Mouse (Mus musculus): ENCODE measurements around the gene St8sia2.

St8sia2 gene

DNA sequence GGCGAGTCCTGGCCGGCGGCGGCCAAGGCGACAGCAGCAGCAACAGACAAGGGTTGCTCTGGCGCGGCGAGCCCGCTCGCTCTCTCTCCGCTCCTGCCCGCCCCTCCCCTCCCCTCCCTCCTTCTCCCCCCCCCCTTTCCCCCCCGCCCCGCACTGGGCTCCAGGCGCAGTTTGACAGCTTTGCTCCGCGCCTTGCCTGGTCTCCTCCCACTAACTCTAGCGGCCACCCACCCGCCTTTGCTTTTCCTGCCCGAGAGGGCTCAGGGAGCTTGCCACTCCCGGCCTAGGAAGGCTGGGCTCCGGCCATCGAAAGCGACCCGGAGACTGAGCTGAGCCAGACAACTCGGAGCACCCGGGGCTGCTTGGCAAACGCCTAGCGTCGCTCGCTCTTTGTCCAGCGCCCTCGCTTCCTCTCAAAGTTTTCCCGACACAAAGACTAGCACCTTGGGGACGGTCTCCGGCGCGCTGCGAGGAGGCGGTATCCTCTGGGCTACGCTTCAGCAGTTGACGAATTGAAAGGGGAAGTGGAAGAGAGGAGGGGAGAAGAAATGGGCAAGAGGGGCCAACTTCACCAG is at the start of gene St8sia2:
St8sia2 (minus strand) TSS at position 90 of the 575 bp plus-strand sequence.
- peak; percentile 74 for DNase-seq (ENCODE audit: low spot score)

- peak; percentile 17 for DNase-seq (ENCODE audit: low spot score)
Measured at GRCm38 (mm10) chr7:74061076-74061475, 47.6 kb upstream of the St8sia2 start.

DNA sequence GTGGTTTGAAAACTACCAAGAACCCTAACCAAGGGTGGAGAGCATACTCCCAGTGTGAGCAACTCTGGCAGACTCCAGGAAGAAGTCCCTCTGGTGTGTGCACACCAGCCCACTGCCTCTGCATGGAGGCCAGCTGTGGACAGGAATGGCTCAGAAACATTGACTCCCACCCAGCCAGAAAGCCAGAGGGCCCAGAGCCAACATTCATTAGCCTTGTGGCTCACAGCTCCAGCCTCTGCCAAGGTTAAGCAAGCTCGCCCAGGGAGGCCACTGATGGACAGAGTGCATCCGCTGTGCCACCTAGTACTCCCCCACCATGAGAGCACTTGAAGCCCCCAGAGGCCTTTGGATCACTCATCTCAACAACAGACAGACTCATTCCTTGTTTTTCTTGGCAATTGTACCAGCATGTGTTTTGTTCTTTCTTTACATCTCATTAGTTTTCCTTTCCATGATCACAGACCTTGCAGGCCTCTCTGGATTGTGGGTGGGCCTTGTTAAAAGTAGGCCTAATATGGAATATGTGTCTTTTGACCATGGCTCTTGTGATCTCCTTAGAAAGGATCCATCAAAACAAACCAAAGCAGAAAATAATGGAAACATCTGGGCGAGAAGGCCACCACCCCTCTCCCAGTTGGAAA is 46.9 kb upstream of the St8sia2 start:
- DNase-seq (ENCODE audit: low spot score): peak; percentile 67

GRCm38 (mm10) chr7:74059684-74060083 is 46.2 kb upstream of the St8sia2 start:
- peak; percentile 4 for DNase-seq (ENCODE audit: low spot score)

DNA sequence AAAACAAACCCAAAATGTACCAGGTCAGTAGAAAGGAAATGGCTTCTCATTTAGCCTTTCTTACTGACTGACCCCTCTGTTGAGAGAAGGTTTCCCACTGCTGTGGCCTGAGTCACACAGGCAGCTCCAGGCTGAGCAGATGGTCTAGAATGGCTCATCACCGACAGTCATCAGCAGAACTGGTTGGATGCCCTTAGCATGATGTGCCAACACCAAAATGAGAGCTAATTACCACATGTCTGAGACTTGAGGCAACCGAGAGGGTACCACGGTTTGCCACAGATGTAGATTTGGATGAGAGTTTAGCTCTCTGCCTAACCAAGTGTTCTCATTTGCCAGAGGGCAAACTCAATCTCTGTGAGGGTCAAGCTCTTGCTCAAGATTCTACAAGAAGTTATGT is 42.3 kb upstream of the St8sia2 start:
- DNase-seq (ENCODE audit: low spot score): no peak

GRCm38 (mm10) chr7:74047591-74047990 is 34.1 kb upstream of the St8sia2 start:
- DNase-seq (ENCODE audit: low spot score): no peak

- no peak for DNase-seq (ENCODE audit: low spot score)
Measured at GRCm38 (mm10) chr7:74045166-74045957, 31.9 kb upstream of the St8sia2 start.

- no peak for DNase-seq (ENCODE audit: low spot score)
Measured at GRCm38 (mm10) chr7:74043562-74044138, 30.2 kb upstream of the St8sia2 start.

GRCm38 (mm10) chr7:74025007-74025406 is 11.5 kb upstream of the St8sia2 start:
- peak; percentile 83 for DNase-seq (ENCODE audit: low spot score)

- no peak for DNase-seq (ENCODE audit: low spot score)
Measured at GRCm38 (mm10) chr7:74024171-74024570, 10.7 kb upstream of the St8sia2 start.

GRCm38 (mm10) chr7:74022571-74022970 is 9.1 kb upstream of the St8sia2 start:
- no peak for DNase-seq (ENCODE audit: low spot score)

GRCm38 (mm10) chr7:74021771-74022170 is 8.3 kb upstream of the St8sia2 start:
- DNase-seq (ENCODE audit: low spot score): peak; percentile 59

DNA sequence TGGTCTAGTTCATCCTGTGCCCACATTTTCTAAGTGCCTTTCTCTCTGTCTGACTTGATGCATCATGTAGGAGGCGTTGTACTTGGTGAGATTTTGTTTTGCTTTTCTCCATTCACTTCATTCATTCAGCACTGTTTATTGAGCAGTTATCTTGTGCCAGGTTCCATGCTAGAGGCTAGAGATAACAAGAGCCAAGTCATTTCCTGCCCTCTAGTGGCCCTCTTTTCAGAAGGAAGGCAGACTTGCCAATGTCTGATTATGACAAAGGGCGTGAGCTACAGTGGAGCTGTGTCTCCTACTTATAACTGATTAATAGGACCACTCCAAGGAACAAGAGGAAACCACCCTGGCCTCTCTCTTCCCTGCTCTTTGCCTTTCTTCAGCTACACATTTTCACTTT is 3.1 kb upstream of the St8sia2 start:
- DNase-seq (ENCODE audit: low spot score): no peak

DNA sequence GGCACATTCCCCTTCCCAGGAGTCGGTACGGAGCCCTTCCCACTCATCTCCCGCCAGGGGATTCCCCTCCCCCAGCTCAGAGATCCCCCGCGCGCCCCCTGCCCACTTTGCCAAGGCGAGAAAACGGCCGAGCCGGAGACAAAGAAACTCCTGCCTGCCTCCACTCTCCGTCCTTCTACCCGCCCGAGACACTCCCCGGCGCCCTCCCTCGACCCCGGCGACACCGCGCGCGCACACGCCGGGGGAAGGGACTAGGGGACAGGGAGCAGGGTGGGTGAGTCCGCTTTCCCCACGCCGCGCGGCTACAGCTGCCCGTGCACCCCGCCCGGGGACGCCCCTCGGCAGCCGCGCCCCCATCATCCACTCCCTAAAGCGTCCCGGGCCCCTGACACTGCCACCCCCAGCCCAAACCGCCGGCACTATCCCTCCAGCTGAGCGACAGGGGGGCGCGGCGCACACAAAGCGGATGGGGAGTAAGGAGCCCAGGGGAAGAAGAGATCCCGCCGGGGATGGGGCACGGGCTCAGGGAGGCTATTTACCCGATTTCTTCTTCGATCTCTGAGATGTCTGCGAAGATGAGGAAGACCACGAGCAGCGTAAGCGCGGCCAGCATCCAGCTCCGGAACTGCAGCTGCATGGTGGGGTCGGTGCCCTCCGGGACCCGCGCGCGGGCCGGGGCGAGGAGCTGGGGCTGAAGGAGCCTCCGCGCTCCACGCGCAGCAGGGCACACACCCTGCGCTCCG is 461 bp downstream of the St8sia2 start:
- peak; percentile 73 for DNase-seq (ENCODE audit: low spot score)

GRCm38 (mm10) chr7:74011976-74012857 is 1.3 kb downstream of the St8sia2 start:
- DNase-seq (ENCODE audit: low spot score): peak; percentile 64

DNA sequence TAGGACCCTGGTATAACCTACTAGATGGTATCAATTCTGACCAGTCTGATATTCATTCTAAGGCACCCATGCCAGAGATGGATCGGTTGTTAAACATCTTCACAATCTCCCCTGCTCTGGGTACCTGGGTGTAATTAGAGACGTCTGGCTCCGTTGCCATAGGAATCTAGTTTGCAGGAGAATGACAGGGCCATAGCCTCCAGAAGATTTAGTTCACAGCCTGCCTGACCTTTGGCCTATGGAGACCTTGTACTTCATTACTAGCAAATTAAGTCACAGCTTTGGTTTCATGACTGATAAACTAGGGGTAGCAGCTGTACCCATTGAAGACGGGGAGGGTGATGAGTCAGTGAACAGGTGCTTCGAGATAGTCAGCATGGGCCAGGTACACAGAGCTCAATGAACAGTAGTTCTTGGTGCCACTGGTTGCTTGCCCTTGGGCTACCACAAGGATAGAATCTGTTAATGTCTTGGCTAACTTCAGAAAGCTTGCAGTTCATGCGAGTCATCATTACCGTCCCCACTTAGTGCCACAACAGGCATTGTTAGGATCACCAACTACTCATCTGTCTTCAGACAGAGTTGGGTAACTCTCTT is 4.4 kb downstream of the St8sia2 start:
- no peak for DNase-seq (ENCODE audit: low spot score)

DNA sequence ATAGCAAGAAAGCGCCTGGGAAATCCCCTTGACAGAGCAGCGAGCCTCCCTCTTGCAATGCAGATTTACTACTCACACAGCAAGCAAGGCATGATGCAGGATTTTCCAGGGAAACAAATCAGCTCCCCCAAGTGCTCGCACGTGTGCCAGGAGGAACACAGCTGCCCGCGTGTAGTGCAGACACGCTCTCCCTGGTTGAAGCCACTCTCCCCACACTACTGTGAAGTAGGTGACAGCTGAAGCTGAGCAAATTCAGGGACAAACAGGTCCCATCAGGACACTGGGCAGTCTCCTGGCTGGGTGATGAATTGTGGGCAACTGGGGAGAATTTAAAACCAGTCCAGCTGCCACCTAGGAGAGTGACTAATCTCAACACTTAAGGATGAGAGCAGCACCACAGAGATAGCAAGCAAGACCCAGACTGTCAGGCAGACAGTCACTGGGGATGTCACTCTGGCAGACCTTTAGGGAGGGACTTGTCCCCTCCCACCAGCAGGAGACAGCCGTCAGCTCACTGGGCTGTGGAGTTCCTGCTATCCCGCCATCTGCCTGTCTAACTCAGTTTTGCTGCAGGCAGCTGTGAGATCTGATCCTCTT is 6.6 kb downstream of the St8sia2 start:
- DNase-seq (ENCODE audit: low spot score): no peak

GRCm38 (mm10) chr7:74006364-74006763 is 7.1 kb downstream of the St8sia2 start:
- DNase-seq (ENCODE audit: low spot score): no peak

DNA sequence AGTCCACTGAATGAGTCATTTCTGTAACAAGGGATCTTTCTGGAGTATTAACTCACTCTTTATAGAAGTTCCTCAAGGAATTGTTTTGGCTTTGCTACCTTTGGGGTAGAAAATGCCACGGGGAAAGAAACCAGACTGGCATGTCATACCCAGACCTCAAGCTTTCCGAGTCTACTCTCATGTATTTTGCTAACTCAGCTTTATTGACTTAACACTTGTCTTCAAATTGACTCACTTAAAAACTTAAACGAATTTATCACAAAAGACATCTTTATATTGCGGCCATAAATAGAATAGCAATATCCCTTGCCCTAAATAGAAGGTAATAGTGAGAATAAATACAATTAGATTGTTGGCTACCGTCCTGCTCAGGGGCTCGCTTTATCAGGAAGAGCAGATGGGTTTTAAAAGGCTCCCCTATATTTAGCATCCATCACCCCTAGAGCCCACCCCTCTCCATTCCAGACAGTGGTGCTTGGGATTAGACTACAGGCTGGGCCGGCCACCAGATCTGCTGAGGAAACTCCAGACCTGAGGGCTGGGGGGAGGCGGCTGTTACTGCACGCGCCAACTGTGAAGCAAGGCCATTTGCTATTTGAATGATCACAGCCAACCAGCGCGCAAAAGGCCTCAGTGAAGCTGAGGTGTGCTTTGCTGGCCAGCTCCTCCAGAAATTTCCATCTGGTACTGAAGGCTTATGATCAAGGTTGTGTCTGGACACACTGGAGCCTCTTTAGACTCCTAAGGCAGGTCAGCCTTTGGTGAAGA is 12.6 kb downstream of the St8sia2 start:
- DNase-seq (ENCODE audit: low spot score): no peak

All from testis, postnatal 10 days (tissue).